Mouse (Mus musculus) C2C12 (cell line): ENCODE results near the gene Bard1.

Experiments
- CEBPB ChIP-seq: IDR thresholded peaks from one replicate; pipeline ENCODE4 v1.6.1; 2011; ENCODE audit warnings: low read depth, mild to moderate bottlenecking, control low read depth, moderate library complexity
- CTCF ChIP-seq: IDR thresholded peaks from one replicate; pipeline ENCODE4 v1.5.1; 2011; ENCODE audit not compliant: control insufficient read depth, insufficient read depth, insufficient read length
- MAX ChIP-seq: IDR thresholded peaks from one replicate; pipeline ENCODE4 v1.6.1; 2011; ENCODE audit warnings: mild to moderate bottlenecking, control low read depth
- MYOD1 ChIP-seq: IDR thresholded peaks from one replicate; pipeline ENCODE4 v1.6.1; 2011; ENCODE audit warnings: low read depth; ENCODE audit not compliant: control insufficient read depth, insufficient read length
- MYOG ChIP-seq: IDR thresholded peaks from one replicate; pipeline ENCODE4 v1.6.1; 2011; ENCODE audit not compliant: control insufficient read depth, insufficient read length; ENCODE audit errors: extremely low read depth
- USF1 ChIP-seq: IDR thresholded peaks from one replicate; pipeline ENCODE4 v1.6.1; 2011; ENCODE audit warnings: low read depth, mild to moderate bottlenecking, control low read depth, moderate library complexity

GRCm38 (mm10) chr1:71035565-71035964, 67.4 kb downstream of the Bard1 start:
- TF ChIP-seq MYOD1 (no peak), CTCF (no peak), USF1 (no peak), MYOG (no peak), MAX (no peak), CEBPB (no peak)
